Mouse (Mus musculus): Measurements from ENCODE around the gene Calhm3.

- TF ChIP-seq CTCF (IDR thresholded peaks at IDR 0.05; ENCODE audit: insufficient read depth, low read length) (no peak), POLR2A (IDR thresholded peaks at IDR 0.05; ENCODE audit: borderline replicate concordance, extremely low read depth, low read depth, low read length) (no peak)
These were observed 5.5 kb downstream of the Calhm3 start for GRCm38 (mm10) chr19:47152062-47152369.

Data from lung, adult 2 months (tissue).